Mouse (Mus musculus) CD4-positive, CD25-positive, alpha-beta regulatory T cell, adult 4 months (primary cell): ENCODE results near the gene Sh3bgr. TPM values are rescaled to one million over a fixed set of nuclear protein-coding genes. Genes with fewer than 3 reads are reported as not detected.

ENCODE experiments used
- ATAC-seq: one replicate; pipeline ENCODE4 v1.8.0; 2017
- polyA plus RNA-seq, 2 experiments: library from polyadenylated mRNA; unstranded; fragments of 100-300 nt; shearing (Covaris generic); gene quantifications; one replicate each; pipeline ENCODE4 v1.2.1; 2017

Sh3bgr gene
- polyA plus RNA-seq: not detected

- ATAC-seq: no peak
Observed at GRCm38 (mm10) chr16:96199913-96200701, at the start of gene Sh3bgr. Sh3bgr (plus strand) TSS chr16:96200450.

GRCm38 (mm10) chr16:96150995-96151394 is 49.3 kb upstream of the Sh3bgr start:
- ATAC-seq: no peak

- peak; percentile 75 for ATAC-seq
Observed at GRCm38 (mm10) chr16:96151551-96151950, 48.7 kb upstream of the Sh3bgr start.

- no peak for ATAC-seq
Observed at GRCm38 (mm10) chr16:96154476-96154875, 45.8 kb upstream of the Sh3bgr start.

- ATAC-seq: no peak
Observed at GRCm38 (mm10) chr16:96156019-96156418, 44.2 kb upstream of the Sh3bgr start.

- ATAC-seq: no peak
Observed at GRCm38 (mm10) chr16:96157171-96157570, 43.1 kb upstream of the Sh3bgr start.

GRCm38 (mm10) chr16:96158511-96159080 is 41.7 kb upstream of the Sh3bgr start:
- no peak for ATAC-seq

GRCm38 (mm10) chr16:96159091-96159731 is 41.0 kb upstream of the Sh3bgr start:
- peak; percentile 61 for ATAC-seq

- peak; percentile 14 for ATAC-seq
Observed at GRCm38 (mm10) chr16:96159794-96160346, 40.4 kb upstream of the Sh3bgr start.

- ATAC-seq: no peak
Observed at GRCm38 (mm10) chr16:96160927-96161326, 39.3 kb upstream of the Sh3bgr start.

- no peak for ATAC-seq
Observed at GRCm38 (mm10) chr16:96161336-96161735, 38.9 kb upstream of the Sh3bgr start.

GRCm38 (mm10) chr16:96165723-96166264 is 34.5 kb upstream of the Sh3bgr start:
- ATAC-seq: no peak

GRCm38 (mm10) chr16:96168837-96169236 is 31.4 kb upstream of the Sh3bgr start:
- ATAC-seq: no peak

- no peak for ATAC-seq
Observed at GRCm38 (mm10) chr16:96173648-96174047, 26.6 kb upstream of the Sh3bgr start.

GRCm38 (mm10) chr16:96175399-96175798 is 24.9 kb upstream of the Sh3bgr start:
- no peak for ATAC-seq

GRCm38 (mm10) chr16:96179156-96179555 is 21.1 kb upstream of the Sh3bgr start:
- ATAC-seq: no peak

- no peak for ATAC-seq
Observed at GRCm38 (mm10) chr16:96187619-96188018, 12.6 kb upstream of the Sh3bgr start.

- ATAC-seq: peak; percentile 95
Observed at GRCm38 (mm10) chr16:96191531-96192506, 8.4 kb upstream of the Sh3bgr start, which contains the start of gene Lca5l. Lca5l (minus strand) TSS chr16:96192271.

- ATAC-seq: no peak
Observed at GRCm38 (mm10) chr16:96200702-96201028, 415 bp downstream of the Sh3bgr start.

GRCm38 (mm10) chr16:96201485-96202232 is 1.4 kb downstream of the Sh3bgr start:
- no peak for ATAC-seq

GRCm38 (mm10) chr16:96209789-96210188 is 9.5 kb downstream of the Sh3bgr start:
- ATAC-seq: no peak
